In genomic region chr17:70488784-70489265, GRCm38 (mm10) we compare ENCODE assay signal across 9 mouse cellular contexts.
DNase-seq lines count a peak whose midpoint lies in the region; ATAC-seq lines count a peak whose summit lies in the region.
"Had no signal": no experiment of that assay in that cellular context is flagged by ENCODE, and none has a peak within 500 bp of the region (broad histone marks: within the 10 kb centered on the region; RNA-seq: fewer than 3 reads in every experiment).

No protein-coding gene starts in this region.

- no peak overlapping the region for H3K4me2 ChIP-seq in midbrain, embryonic 13.5 days (replicated peaks)
- no peak overlapping the region for H3K4me2 ChIP-seq in midbrain, embryonic 11.5 days
- no peak overlapping the region for H3K4me2 ChIP-seq in liver, embryonic 16.5 days (ENCODE audit: low read depth, low read length)
- H3K4me2 ChIP-seq: lung, embryonic 15.5 days had no signal

- no peaks in the 10 kb centered on the region for H3K36me3 ChIP-seq in midbrain, embryonic 13.5 days
- H3K36me3 ChIP-seq in midbrain, embryonic 11.5 days (ENCODE audit: control insufficient read depth, insufficient read depth, low read length), result no peaks in the 10 kb centered on the region
- no peaks in the 10 kb centered on the region for H3K36me3 ChIP-seq in liver, embryonic 16.5 days (ENCODE audit: control insufficient read depth, insufficient read depth)
- H3K36me3 ChIP-seq: lung, embryonic 15.5 days had no signal

- ATAC-seq in midbrain, embryonic 13.5 days, result peak; percentile 81
- ATAC-seq in midbrain, embryonic 11.5 days (ENCODE audit: low FRiP score), result no peak
- peak; percentile 94 for ATAC-seq in common myeloid progenitor, adult 5-6 weeks (replicated peaks; ENCODE audit: low read depth, poor library complexity, severe bottlenecking)
- ATAC-seq in liver, embryonic 16.5 days (ENCODE audit: low read depth), result 0 out of 2 replicates have a peak, but pooled peaks have one; percentile 24
- ATAC-seq in CD4-positive, CD25-positive, alpha-beta regulatory T cell, adult 4 months, result no peak

- no peak overlapping the region for H3K27ac ChIP-seq in midbrain, embryonic 13.5 days
- no peak overlapping the region for H3K27ac ChIP-seq in midbrain, embryonic 11.5 days (ENCODE audit: low read depth, low read length)
- no peak overlapping the region for H3K27ac ChIP-seq in liver, embryonic 16.5 days (ENCODE audit: low read length)
- H3K27ac ChIP-seq: lung, embryonic 15.5 days had no signal

- H3K9ac ChIP-seq in midbrain, embryonic 13.5 days (replicated peaks), result no peak overlapping the region
- no peak overlapping the region for H3K9ac ChIP-seq in midbrain, embryonic 11.5 days (ENCODE audit: low read length)
- no peak overlapping the region for H3K9ac ChIP-seq in liver, embryonic 16.5 days (ENCODE audit: low read depth, low read length)
- H3K9ac ChIP-seq: lung, embryonic 15.5 days had no signal

- no peaks in the 10 kb centered on the region for H3K4me1 ChIP-seq in midbrain, embryonic 13.5 days (replicated peaks)
- H3K4me1 ChIP-seq in midbrain, embryonic 11.5 days (ENCODE audit: control insufficient read depth, insufficient read depth, low read length), result no peaks in the 10 kb centered on the region
- H3K4me1 ChIP-seq in liver, embryonic 16.5 days (ENCODE audit: control insufficient read depth, low read depth, low read length), result no peaks in the 10 kb centered on the region
- H3K4me1 ChIP-seq: lung, embryonic 15.5 days had no signal

- 87% methylated on average over 7 of the region's 7 CpGs for WGBS in midbrain, embryonic 13.5 days
- 83% methylated on average over 7 of the region's 7 CpGs for WGBS in midbrain, embryonic 11.5 days
- 16% methylated on average over 7 of the region's 7 CpGs for WGBS in liver, embryonic 16.5 days (ENCODE audit: insufficient replicate concordance)

- H3K27me3 ChIP-seq in midbrain, embryonic 13.5 days, result no peaks in the 10 kb centered on the region
- no peaks in the 10 kb centered on the region for H3K27me3 ChIP-seq in midbrain, embryonic 11.5 days (ENCODE audit: control insufficient read depth, insufficient read depth, low read length)
- H3K27me3 ChIP-seq in liver, embryonic 16.5 days (ENCODE audit: control insufficient read depth, insufficient read depth, low read depth, low read length), result no peaks in the 10 kb centered on the region
- H3K27me3 ChIP-seq: lung, embryonic 15.5 days had no signal

- no peak for DNase-seq in midbrain, embryonic 11.5 days (ENCODE audit: low spot score, missing footprints)
- peak; percentile 88 to 95 for DNase-seq in layer of hippocampus, adult 18-20 months (ENCODE audit: low spot score in 2 of 2)
- no peak for DNase-seq in kidney, postnatal 25 days
- DNase-seq in urinary bladder, postnatal 36 days (ENCODE audit: low spot score in 2 of 2), result no peak

- no peak overlapping the region for H3K4me3 ChIP-seq in midbrain, embryonic 13.5 days (replicated peaks)
- H3K4me3 ChIP-seq in midbrain, embryonic 11.5 days (ENCODE audit: low read depth, low read length), result no peak overlapping the region
- H3K4me3 ChIP-seq in liver, embryonic 16.5 days (ENCODE audit: low read depth, low read length), result no peak overlapping the region
- H3K4me3 ChIP-seq: lung, embryonic 15.5 days had no signal

- H3K9me3 ChIP-seq in midbrain, embryonic 13.5 days, result no peaks in the 10 kb centered on the region
- no peaks in the 10 kb centered on the region for H3K9me3 ChIP-seq in midbrain, embryonic 11.5 days (ENCODE audit: control insufficient read depth, low read length)
- H3K9me3 ChIP-seq in liver, embryonic 16.5 days (replicated peaks; ENCODE audit: control insufficient read depth, low read length), result no peaks in the 10 kb centered on the region
- H3K9me3 ChIP-seq: lung, embryonic 15.5 days had no signal

Comparison
In these comparisons a context has a peak if more than half of its experiments do, and no peak if none do; other contexts are left out.
1. ATAC-seq: peak in midbrain, embryonic 13.5 days (single experiment), common myeloid progenitor, adult 5-6 weeks (single experiment) and liver, embryonic 16.5 days (single experiment); none in midbrain, embryonic 11.5 days (single experiment) and CD4-positive, CD25-positive, alpha-beta regulatory T cell, adult 4 months (single experiment).
2. DNase-seq: peak in layer of hippocampus, adult 18-20 months (2 of 2); none in midbrain, embryonic 11.5 days (single experiment), kidney, postnatal 25 days (0 of 2) and urinary bladder, postnatal 36 days (0 of 2).